Mouse (Mus musculus) right cerebral cortex, postnatal 14 days (tissue): ENCODE measurements at regions not wholly inside any gene's neighbourhood (a gene's known extent, or its start where the extent isn't known, plus 50 kb on each side); places are given as distances from the start of the nearest gene placed in this dataset.

Source experiments
- DNase-seq: peaks from one replicate; pipeline ENCODE4 v3.0.0; 2022

GRCm38 (mm10) chr10:98584776-98585175 is 329.4 kb upstream of the Atp2b1 start:
- no peak for DNase-seq

GRCm38 (mm10) chr10:98589726-98590125 is 324.5 kb upstream of the Atp2b1 start:
- no peak for DNase-seq

- no peak for DNase-seq
These were observed 322.1 kb upstream of the Atp2b1 start for GRCm38 (mm10) chr10:98592154-98592553.

- DNase-seq = no peak
These were observed 320.3 kb upstream of the Atp2b1 start for GRCm38 (mm10) chr10:98593910-98594309.

- no peak for DNase-seq
These were observed 305.8 kb upstream of the Atp2b1 start for GRCm38 (mm10) chr10:98608221-98608941.

GRCm38 (mm10) chr10:98610708-98611107 is 303.5 kb upstream of the Atp2b1 start:
- no peak for DNase-seq

GRCm38 (mm10) chr10:98611707-98612360 is 302.4 kb upstream of the Atp2b1 start:
- DNase-seq = no peak

GRCm38 (mm10) chr10:98618736-98619525 is 295.3 kb upstream of the Atp2b1 start:
- peak; percentile 35 for DNase-seq

GRCm38 (mm10) chr10:98624103-98624502 is 290.1 kb upstream of the Atp2b1 start:
- no peak for DNase-seq

- no peak for DNase-seq
These were observed 289.4 kb upstream of the Atp2b1 start for GRCm38 (mm10) chr10:98624681-98625321.

GRCm38 (mm10) chr10:98628191-98628590 is 286.0 kb upstream of the Atp2b1 start:
- DNase-seq = no peak

GRCm38 (mm10) chr10:98629248-98629647 is 285.0 kb upstream of the Atp2b1 start:
- DNase-seq = no peak

GRCm38 (mm10) chr10:98637759-98638611 is 276.2 kb upstream of the Atp2b1 start:
- no peak for DNase-seq

- no peak for DNase-seq
These were observed 268.5 kb upstream of the Atp2b1 start for GRCm38 (mm10) chr10:98645681-98646122.

GRCm38 (mm10) chr10:98646311-98646999 is 267.8 kb upstream of the Atp2b1 start:
- no peak for DNase-seq

GRCm38 (mm10) chr10:98648710-98649245 is 265.4 kb upstream of the Atp2b1 start:
- no peak for DNase-seq

- DNase-seq = no peak
These were observed 263.7 kb upstream of the Atp2b1 start for GRCm38 (mm10) chr10:98650533-98650932.

GRCm38 (mm10) chr10:98651127-98651526 is 263.1 kb upstream of the Atp2b1 start:
- DNase-seq = no peak

GRCm38 (mm10) chr10:98651599-98651998 is 262.6 kb upstream of the Atp2b1 start:
- DNase-seq = no peak

- no peak for DNase-seq
These were observed 262.1 kb upstream of the Atp2b1 start for GRCm38 (mm10) chr10:98652084-98652483.

GRCm38 (mm10) chr10:98660747-98661146 is 253.5 kb upstream of the Atp2b1 start:
- DNase-seq = no peak
